Mouse (Mus musculus) C2C12 (cell line): ENCODE results near the gene Gm20388. TPM values are rescaled to one million over a fixed set of nuclear protein-coding genes. Genes with fewer than 3 reads are reported as not detected.

Experiments
- H3K27me3 ChIP-seq: one replicate; pipeline ENCODE4 v1.6.1; 2011; ENCODE audit not compliant: control insufficient read depth, insufficient read depth, insufficient read length
- H3K36me3 ChIP-seq: one replicate; pipeline ENCODE4 v1.6.1; 2011; ENCODE audit not compliant: control insufficient read depth, insufficient read depth
- H3K4me3 ChIP-seq: one replicate; pipeline ENCODE4 v1.5.1; 2011; ENCODE audit warnings: mild to moderate bottlenecking, control low read depth; ENCODE audit not compliant: poor library complexity, insufficient read depth, severe bottlenecking
- H3K79me2 ChIP-seq: one replicate; pipeline ENCODE4 v1.6.1; 2011; ENCODE audit not compliant: control insufficient read depth, insufficient read depth
- H3K79me3 ChIP-seq: one replicate; pipeline ENCODE4 v1.6.1; 2011; ENCODE audit warnings: low read depth, control low read depth
- H3ac ChIP-seq: one replicate; pipeline ENCODE3; 2011; ENCODE audit warnings: low read depth; ENCODE audit not compliant: control insufficient read depth, insufficient read length
- CEBPB ChIP-seq: IDR thresholded peaks from one replicate; pipeline ENCODE4 v1.6.1; 2011; ENCODE audit warnings: low read depth, mild to moderate bottlenecking, control low read depth, moderate library complexity
- CTCF ChIP-seq: IDR thresholded peaks from one replicate; pipeline ENCODE4 v1.5.1; 2011; ENCODE audit not compliant: control insufficient read depth, insufficient read depth, insufficient read length
- FOSL1 ChIP-seq: IDR thresholded peaks from one replicate; pipeline ENCODE4 v1.8.0; 2011; ENCODE audit warnings: mild to moderate bottlenecking, low read length; ENCODE audit not compliant: poor library complexity, insufficient read depth, severe bottlenecking
- MAX ChIP-seq: IDR thresholded peaks from one replicate; pipeline ENCODE4 v1.6.1; 2011; ENCODE audit warnings: mild to moderate bottlenecking, control low read depth
- MYOD1 ChIP-seq: IDR thresholded peaks from one replicate; pipeline ENCODE4 v1.6.1; 2011; ENCODE audit warnings: low read depth; ENCODE audit not compliant: control insufficient read depth, insufficient read length
- MYOG ChIP-seq: IDR thresholded peaks from one replicate; pipeline ENCODE4 v1.6.1; 2011; ENCODE audit not compliant: control insufficient read depth, insufficient read length; ENCODE audit errors: extremely low read depth
- USF1 ChIP-seq: IDR thresholded peaks from one replicate; pipeline ENCODE4 v1.6.1; 2011; ENCODE audit warnings: low read depth, mild to moderate bottlenecking, control low read depth, moderate library complexity
- polyA plus RNA-seq: library from polyadenylated mRNA; unstranded; fragments of >200 nt; fragmentation: generic; extraction: Trizol; gene quantifications from one replicate; pipeline ENCODE4 v1.2.1, GENCODE M21; 2012; ENCODE audit warnings: missing spikeins

The Gm20388 gene
- polyA plus RNA-seq, 1 experiment, result 15.0 TPM

DNA sequence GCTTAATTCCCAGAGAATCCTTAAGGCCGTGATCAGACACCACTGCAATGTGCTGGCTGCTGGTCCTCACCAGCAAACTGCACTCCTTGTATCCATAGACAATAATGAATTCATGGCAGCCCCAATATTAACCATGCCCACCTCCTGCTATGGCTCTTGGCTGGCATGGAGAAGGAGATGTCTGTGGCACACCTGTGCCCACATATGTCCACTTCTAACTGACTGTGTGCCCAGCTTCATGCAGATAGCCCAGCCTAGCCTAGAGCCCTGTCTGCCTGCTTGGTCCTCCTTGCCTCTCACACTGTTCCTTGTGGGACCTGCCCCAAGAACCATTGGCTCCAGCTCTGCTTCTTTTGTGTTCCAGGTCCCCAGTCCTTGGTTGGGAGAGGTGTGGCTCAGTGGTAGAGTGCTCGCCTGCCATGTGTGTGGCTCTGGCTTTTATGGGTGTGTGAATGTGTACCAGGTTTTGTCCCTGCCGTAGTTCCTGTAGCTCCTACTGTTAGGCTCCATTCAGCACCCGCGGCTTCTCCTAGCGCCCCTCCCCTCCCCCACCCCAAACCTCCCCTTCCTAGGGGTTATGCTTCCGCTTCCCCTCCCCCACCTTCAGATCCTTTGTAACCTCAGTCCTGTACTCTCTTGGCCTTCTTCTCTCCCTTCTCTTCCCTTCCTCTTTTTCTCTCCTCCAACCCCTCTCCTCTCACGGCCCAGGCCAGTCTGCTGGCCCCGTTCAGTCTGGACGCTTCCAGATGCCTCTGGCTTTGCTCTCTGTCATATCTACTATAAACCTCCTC, 2646.8 kb downstream of the Gm20388 start:
- Histone ChIP-seq H3K4me3 (no peak overlapping the region), H3ac (no peak overlapping the region), H3K79me2 (no peaks in the 10 kb centered on the region), H3K36me3 (no peaks in the 10 kb centered on the region), H3K27me3 (no peaks in the 10 kb centered on the region), H3K79me3 (no peaks in the 10 kb centered on the region)
- TF ChIP-seq CTCF (no peak), MAX (no peak)

DNA sequence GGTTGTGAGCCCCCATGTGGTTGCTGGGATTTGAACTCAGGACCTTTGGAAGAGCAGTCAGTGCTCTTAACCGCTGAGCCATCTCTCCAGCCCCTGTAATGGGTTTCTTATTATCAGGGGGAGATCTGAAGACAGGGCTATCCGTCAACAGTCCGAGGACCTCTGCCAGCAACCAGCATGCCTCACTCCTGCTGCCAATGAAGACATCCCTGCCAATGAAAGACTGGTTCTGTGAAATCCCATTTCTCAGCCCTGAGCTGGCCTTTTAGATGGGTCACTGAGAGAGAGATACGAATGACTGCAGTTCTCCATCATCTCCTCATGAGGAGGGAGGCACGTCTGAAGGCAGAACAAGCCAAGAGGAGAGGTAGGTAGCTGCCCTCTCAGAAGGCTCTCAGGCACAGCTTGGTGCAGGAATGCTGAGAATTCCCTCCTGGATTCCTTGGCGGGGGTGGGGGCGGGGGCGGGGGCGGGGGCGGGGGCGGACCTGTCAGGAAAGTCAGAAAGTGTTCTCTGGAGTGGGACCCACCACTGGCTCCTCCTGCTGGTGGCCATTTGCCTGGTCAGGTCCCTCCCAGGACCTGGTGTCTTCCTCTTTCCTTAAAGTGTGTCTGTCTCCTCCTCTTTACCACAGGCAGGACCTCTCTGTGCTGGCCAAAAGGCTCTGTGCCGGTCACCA, 2648.2 kb downstream of the Gm20388 start:
- H3K79me2 ChIP-seq, result no peaks in the 10 kb centered on the region
- TF ChIP-seq FOSL1 (no peak), MAX (no peak), MYOD1 (no peak), CTCF (no peak), USF1 (no peak), CEBPB (no peak), MYOG (no peak)
- no peaks in the 10 kb centered on the region for H3K27me3 ChIP-seq
- H3K36me3 ChIP-seq, result no peaks in the 10 kb centered on the region
- H3ac ChIP-seq, result no peak overlapping the region
- H3K4me3 ChIP-seq, result no peak overlapping the region
- H3K79me3 ChIP-seq, result no peaks in the 10 kb centered on the region

DNA sequence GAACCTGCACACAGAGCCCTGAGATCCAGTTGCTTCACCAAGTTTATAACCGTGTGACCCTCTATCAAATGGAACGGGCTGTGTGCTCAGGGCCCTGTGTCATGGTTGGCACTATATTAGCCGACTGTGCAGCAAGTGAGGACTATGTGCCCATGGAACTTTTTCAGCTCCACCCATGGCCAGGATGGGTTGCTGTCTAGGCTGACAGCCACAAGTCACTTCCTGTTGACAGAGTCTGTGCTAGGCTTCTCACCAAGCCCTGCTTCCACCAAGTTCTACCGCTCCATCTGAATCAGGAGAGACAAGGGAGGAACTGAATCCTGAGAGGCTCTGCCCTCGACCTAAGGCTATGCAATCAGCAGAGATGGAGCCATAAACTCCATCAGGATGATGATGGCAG, 2650.6 kb downstream of the Gm20388 start:
- Histone ChIP-seq H3K79me2 (peaks cover 4% of the 10 kb centered on the region), H3K27me3 (no peaks in the 10 kb centered on the region), H3K36me3 (no peaks in the 10 kb centered on the region), H3K79me3 (no peaks in the 10 kb centered on the region), H3K4me3 (no peak overlapping the region), H3ac (no peak overlapping the region)
- TF ChIP-seq USF1 (no peak), FOSL1 (no peak), MAX (no peak), MYOD1 (no peak), CEBPB (no peak), CTCF (no peak), MYOG (no peak)

DNA sequence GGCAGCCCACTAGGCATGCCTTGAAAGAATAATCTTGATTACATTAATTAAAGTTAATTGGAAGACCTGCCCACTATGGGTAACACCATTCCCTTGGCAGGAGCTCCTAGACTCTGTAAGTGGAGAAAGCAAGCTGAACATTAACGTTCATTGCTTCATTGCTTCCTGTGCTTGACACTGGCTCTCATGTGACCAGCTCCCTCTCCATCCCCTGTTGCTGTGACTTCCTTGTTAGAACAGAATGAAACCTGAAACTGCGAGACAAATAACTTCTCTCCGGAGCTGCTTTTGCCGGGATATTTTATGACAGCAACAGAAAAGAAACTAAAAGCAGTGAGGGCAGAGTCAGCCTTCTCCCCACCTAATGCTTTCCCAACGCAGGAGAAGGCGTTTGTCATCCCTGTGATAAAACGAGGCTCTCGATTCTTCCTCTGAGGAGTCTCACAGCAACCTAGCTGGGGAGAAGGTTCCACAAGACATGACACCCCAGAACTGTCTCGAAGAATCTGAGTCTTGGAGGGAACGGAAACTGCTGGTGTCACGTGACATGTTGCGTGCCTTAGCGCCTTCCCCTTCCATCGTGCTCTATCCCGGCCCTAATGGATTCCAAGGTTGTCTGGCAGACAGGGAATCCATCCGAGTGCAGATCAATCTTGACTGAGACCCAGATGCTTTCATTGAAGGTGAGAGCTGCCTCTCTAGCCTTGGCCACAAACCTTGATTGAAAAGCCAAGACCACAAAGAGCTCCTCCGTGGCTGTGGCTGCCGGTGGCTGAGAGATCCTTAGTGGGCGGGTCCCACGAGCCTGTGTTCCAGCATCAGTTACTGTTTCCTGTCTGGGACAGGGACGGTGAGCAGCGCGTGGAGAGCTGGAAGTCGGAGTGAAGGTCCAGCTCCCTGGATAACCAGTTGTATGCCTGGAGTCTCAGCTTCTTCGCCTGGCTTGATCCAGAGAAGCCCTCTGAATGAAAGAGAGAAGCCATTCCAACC, 2654.0 kb downstream of the Gm20388 start:
- Histone ChIP-seq H3ac (no peak overlapping the region), H3K27me3 (no peaks in the 10 kb centered on the region), H3K36me3 (peaks cover 6% of the 10 kb centered on the region), H3K79me2 (peaks cover 24% of the 10 kb centered on the region), H3K4me3 (no peak overlapping the region), H3K79me3 (peaks cover 15% of the 10 kb centered on the region)
- no peak for TF ChIP-seq CTCF
- TF ChIP-seq FOSL1, result no peak
- TF ChIP-seq USF1, result no peak
- TF ChIP-seq MAX, result no peak
- no peak for TF ChIP-seq MYOD1
- TF ChIP-seq MYOG, result no peak

DNA sequence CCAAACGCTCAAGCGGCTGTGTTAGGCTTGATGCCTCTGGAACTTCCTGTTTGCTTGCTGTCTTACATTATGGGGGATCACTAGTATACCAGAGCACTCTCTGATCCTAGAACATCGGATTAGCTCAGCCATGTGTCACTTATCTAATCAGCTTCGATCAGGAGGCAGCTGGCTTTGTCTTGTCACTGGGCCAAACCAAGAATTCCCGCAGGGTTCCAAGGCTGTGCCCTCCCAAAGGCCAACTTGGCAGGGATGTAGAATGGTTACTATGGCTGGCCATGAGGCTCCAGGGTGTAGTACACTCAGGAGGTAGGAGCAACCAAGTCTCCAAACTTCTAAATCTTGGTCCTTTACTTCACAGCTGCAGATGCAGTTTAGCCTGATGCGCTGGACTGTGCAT, 2656.1 kb downstream of the Gm20388 start:
- Histone ChIP-seq H3K4me3 (peak overlapping the region; percentile 95), H3K79me3 (peaks cover 31% of the 10 kb centered on the region), H3K79me2 (peaks cover 45% of the 10 kb centered on the region), H3K36me3 (peaks cover 26% of the 10 kb centered on the region), H3ac (peak overlapping the region; percentile 88), H3K27me3 (no peaks in the 10 kb centered on the region)
- no peak for TF ChIP-seq CTCF
- peak; percentile 28 for TF ChIP-seq MYOD1
- TF ChIP-seq FOSL1, result no peak
- peak; percentile 73 for TF ChIP-seq MAX
- no peak for TF ChIP-seq USF1
- no peak for TF ChIP-seq CEBPB
- no peak for TF ChIP-seq MYOG
